Mouse (Mus musculus) neural tube, embryonic 14.5 days (tissue): ENCODE results near the gene Icosl. TPM values are rescaled to one million over a fixed set of nuclear protein-coding genes. Genes with fewer than 3 reads are reported as not detected.

Source experiments
- ATAC-seq: fragments of 200-750 bp; cut with Nextera tagmentation; 2 replicates; pipeline ENCODE4 v1.8.0; 2017; ENCODE audit warnings: low read depth, mild to moderate bottlenecking, moderate TSS enrichment, moderate library complexity
- H3K27ac ChIP-seq: fragments of 300-500 bp; sonication (generic); 2 replicates; pipeline ENCODE4 v1.5.1; 2014; ENCODE audit warnings: low read depth, mild to moderate bottlenecking, control low read depth, low read length, moderate library complexity, mixed read lengths
- H3K27me3 ChIP-seq: fragments of 300-500 bp; sonication (generic); 2 replicates; pipeline ENCODE4 v1.6.1; 2014; ENCODE audit warnings: low read length; ENCODE audit not compliant: control insufficient read depth, insufficient read depth
- H3K36me3 ChIP-seq: fragments of 300-500 bp; sonication (generic); 2 replicates; pipeline ENCODE4 v1.6.1; 2014; ENCODE audit warnings: low read length, mixed read lengths; ENCODE audit not compliant: control insufficient read depth, insufficient read depth
- H3K4me1 ChIP-seq: fragments of 300-500 bp; sonication (generic); 2 replicates; pipeline ENCODE4 v1.6.1; 2014; ENCODE audit warnings: low read length; ENCODE audit not compliant: control insufficient read depth, insufficient read depth
- H3K4me2 ChIP-seq: fragments of 300-500 bp; sonication (generic); 2 replicates; pipeline ENCODE4 v1.6.1; 2014; ENCODE audit warnings: mild to moderate bottlenecking, low read depth, low read length, control low read depth
- H3K4me3 ChIP-seq: fragments of 300-500 bp; sonication (generic); 2 replicates; pipeline ENCODE4 v1.5.1; 2014; ENCODE audit warnings: low read depth, low read length, control low read depth, mixed read lengths
- H3K9ac ChIP-seq: fragments of 300-500 bp; sonication (generic); replicated peaks from 2 replicates; pipeline ENCODE4 v1.6.1; 2014; ENCODE audit warnings: low read depth, mild to moderate bottlenecking, control low read depth, low read length, mixed read lengths
- H3K9me3 ChIP-seq: fragments of 300-500 bp; sonication (generic); 2 replicates; pipeline ENCODE4 v1.6.1; 2016; ENCODE audit warnings: low read length; ENCODE audit not compliant: control insufficient read depth
- WGBS: fragments of 180-500 bp; shearing (Covaris S2); extraction: QIAGEN DNeasy Blood & Tissue Kit; methylation state at CpG from one replicate; pipeline ENCODE4 v1.1.7; 2014; 5-methylcytosine and 5-hydroxymethylcytosine counted together
- polyA plus RNA-seq: library from polyadenylated mRNA; unstranded; fragments of >200 nt; fragmentation: Nextera tagmentation; extraction: Ambion mirVana; gene quantifications from 2 replicates; pipeline ENCODE4 v1.2.1, GENCODE M21; 2014

The Icosl gene
- polyA plus RNA-seq, 1 experiment from 2014 or later, result 0.56 TPM

DNA sequence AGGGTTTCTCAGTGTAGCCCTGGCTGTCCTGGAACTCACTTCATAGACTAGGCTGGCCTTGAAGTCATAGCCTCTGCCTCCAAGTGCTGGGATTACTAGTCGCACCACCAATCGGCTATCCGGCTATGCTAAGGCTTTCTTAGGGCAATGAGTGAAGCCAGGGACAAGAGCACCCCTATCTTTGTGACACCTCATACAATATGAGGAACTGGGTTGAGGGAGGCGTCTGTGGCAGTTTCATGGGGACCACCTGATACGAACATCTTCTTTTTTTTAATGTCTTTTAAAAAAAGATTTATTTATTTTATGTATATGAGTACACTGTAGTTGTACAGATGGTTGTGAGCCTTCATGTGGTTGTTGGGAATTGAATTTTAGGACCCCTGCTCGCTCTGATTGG, 16.6 kb downstream of the Icosl start:
- Histone ChIP-seq H3K4me3 (no peak overlapping the region), H3K9ac (no peak overlapping the region), H3K27me3 (no peaks in the 10 kb centered on the region), H3K27ac (no peak overlapping the region), H3K4me2 (no peak overlapping the region), H3K36me3 (no peaks in the 10 kb centered on the region), H3K4me1 (no peaks in the 10 kb centered on the region), H3K9me3 (no peaks in the 10 kb centered on the region)
- WGBS, result 93% methylated on average over 6 of the region's 6 CpGs
- no peak for ATAC-seq

DNA sequence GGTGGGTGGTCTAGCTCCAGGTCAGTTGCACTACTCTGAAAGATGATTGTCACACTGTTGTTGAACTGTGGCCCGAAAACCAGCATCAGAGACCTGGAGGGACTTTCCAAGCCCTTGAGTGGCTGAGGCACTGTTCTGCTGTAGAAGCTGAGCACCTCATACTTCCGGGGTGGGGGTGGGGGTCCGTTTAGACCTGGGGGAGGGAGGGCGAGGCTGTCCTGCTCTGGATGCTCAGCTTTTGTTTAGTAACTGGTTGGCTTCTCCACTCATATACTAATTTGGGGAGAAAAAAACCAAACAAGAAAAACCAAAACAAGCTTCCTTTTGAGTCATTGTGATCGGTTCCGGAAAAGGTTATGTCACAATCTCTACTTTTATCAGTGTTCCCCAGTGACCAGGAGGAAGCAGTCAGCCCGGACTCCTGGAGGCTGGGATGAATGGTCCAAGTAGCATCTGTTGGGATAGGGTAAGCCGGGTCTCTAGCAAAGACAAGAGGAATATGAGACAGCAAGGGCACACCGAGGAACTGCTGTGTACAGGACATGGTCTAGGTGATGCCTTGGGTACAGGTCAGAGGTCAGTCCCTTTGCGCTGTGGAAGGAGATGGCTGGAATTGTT, 17.5 kb downstream of the Icosl start:
- no peak overlapping the region for H3K4me2 ChIP-seq
- 84% methylated on average over 10 of the region's 10 CpGs for WGBS
- ATAC-seq, result no peak
- H3K9ac ChIP-seq, result no peak overlapping the region
- H3K9me3 ChIP-seq, result no peaks in the 10 kb centered on the region
- H3K4me3 ChIP-seq, result no peak overlapping the region
- no peak overlapping the region for H3K27ac ChIP-seq
- no peaks in the 10 kb centered on the region for H3K36me3 ChIP-seq
- no peaks in the 10 kb centered on the region for H3K4me1 ChIP-seq
- H3K27me3 ChIP-seq, result no peaks in the 10 kb centered on the region

DNA sequence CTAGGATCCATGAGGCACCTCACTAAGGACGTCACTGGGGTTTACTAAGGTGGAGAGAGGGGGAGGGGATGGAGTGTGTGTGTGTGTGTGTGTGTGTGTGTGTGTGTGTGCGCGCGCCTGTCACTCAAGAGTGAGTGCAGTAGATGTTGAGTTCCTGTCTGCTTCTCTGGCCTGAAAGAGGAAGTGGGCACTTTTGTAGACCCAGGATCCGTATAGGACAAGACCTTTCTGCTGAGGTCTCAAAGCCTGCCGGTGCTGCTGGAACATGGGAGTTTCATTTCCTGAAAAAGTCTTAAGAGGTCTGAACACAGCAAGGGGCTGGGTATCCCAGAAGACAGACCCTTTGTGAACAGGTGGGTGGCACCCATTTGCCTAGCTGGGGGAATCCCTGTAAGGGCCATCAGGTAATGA, 18.0 kb downstream of the Icosl start:
- ATAC-seq, result no peak
- no peaks in the 10 kb centered on the region for H3K9me3 ChIP-seq
- H3K36me3 ChIP-seq, result no peaks in the 10 kb centered on the region
- H3K27me3 ChIP-seq, result no peaks in the 10 kb centered on the region
- H3K27ac ChIP-seq, result no peak overlapping the region
- no peak overlapping the region for H3K9ac ChIP-seq
- WGBS, result 84% methylated on average over 6 of the region's 6 CpGs
- no peak overlapping the region for H3K4me3 ChIP-seq
- no peak overlapping the region for H3K4me2 ChIP-seq
- H3K4me1 ChIP-seq, result no peaks in the 10 kb centered on the region

DNA sequence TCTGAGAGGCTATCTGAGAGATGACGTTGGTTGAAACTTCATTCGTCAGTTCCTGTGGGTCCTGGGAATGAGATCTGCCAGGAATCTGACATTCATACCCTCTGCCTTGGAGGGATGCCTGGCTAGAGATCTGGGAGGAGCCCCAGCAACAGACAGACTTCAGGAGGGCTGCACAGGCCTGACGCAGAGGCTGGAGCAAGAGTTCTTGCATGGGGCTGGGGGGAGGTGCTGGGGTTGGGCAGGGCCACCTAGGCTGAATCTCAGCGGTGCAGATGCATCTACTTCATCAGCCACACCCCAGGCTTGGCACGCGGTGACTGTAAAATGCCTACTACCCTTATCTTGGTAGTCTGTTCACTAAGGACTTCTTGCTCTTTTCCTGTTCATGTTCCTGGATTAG, 21.1 kb downstream of the Icosl start:
- Histone ChIP-seq H3K9me3 (no peaks in the 10 kb centered on the region), H3K27ac (no peak overlapping the region), H3K9ac (no peak overlapping the region), H3K4me2 (no peak overlapping the region), H3K4me1 (no peaks in the 10 kb centered on the region), H3K36me3 (no peaks in the 10 kb centered on the region), H3K4me3 (no peak overlapping the region), H3K27me3 (no peaks in the 10 kb centered on the region)
- 63% methylated on average over 6 of the region's 6 CpGs for WGBS
- ATAC-seq, result no peak

DNA sequence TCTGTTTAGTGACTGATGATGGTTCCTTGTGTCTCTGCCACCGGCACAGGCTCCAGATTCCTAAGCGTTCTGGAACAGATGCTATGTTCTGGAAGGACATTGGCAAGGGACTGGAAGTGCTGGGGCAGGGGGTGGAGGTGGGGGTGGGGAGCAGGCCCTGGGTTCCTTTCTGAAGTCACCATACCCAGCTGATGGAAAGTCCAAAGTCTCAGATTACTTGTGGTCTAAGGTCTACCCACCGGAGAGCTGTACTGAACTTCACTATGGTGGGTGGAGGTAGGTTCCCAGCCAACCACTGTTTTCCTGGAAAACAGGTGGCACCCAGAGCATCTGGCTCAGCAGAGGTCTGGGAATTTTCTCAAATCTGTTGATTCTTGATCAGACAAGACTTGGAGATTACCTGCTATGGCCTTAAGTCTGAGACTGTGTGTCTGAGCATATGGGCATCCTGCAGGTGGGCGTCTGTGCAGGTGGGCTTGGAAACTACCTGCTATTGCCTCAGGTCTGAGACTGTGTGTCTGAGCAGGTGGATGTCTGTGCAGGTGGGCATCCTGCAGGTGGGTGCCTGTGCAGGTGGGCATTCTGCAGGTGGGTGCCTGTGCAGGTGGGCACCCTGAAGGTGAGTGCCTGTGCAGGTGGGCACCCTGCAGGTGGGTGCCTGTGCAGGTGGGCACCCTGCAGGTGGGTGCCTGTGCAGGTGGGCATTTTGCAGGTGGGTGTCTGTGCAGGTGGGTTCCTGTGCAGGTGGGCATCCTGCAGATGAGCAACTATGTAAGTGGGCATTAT, 21.8 kb downstream of the Icosl start:
- no peak for ATAC-seq
- no peak overlapping the region for H3K4me3 ChIP-seq
- no peak overlapping the region for H3K9ac ChIP-seq
- WGBS, result 88% methylated on average over 4 of the region's 4 CpGs
- no peaks in the 10 kb centered on the region for H3K9me3 ChIP-seq
- no peaks in the 10 kb centered on the region for H3K27me3 ChIP-seq
- no peak overlapping the region for H3K4me2 ChIP-seq
- no peak overlapping the region for H3K27ac ChIP-seq
- no peaks in the 10 kb centered on the region for H3K4me1 ChIP-seq
- no peaks in the 10 kb centered on the region for H3K36me3 ChIP-seq

DNA sequence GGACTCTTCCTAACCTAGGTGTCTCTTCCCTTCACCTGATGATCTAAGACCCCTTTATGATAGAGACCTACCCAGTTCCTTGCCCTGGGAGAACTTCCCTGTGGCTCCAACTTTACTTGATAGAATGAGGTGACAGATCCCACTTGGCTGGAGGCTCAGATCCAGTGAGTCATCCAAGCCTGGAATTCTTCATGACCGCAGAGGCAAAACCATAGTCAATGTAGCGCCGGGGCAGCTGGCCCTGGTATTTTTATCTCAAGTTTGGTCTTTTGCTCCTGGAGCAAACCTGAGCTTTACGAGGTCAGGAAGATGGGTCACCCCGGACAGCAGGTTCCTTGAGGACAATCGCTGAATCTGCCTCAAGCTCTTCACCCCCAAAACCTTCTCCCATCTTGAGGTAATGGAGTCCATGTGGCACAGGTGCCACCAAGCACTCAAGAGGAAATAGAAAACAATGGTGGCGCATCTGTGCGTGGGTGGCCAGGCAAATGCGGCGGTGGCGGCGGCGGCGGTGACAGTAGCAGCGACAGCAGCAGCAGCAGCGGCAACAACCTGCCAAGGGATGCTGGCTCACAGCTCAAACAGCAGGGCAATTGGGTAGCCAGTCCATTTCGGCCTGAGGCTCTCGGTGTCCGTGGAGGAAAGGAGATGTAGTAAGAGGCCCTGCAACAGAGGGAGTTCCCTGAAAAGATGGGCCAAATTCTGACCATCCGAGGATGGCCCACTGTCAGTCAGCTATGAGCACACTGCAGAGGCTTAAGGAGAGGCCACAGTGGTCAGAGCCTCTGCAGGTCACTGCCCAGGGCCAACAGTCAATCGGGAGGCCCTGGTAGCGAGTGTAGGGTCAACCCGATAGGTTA, 23.0 kb downstream of the Icosl start:
- Histone ChIP-seq H3K4me1 (no peaks in the 10 kb centered on the region), H3K4me3 (no peak overlapping the region), H3K27me3 (no peaks in the 10 kb centered on the region), H3K36me3 (no peaks in the 10 kb centered on the region), H3K9ac (no peak overlapping the region), H3K27ac (no peak overlapping the region), H3K9me3 (no peaks in the 10 kb centered on the region), H3K4me2 (no peak overlapping the region)
- WGBS, result 91% methylated on average over 23 of the region's 23 CpGs
- ATAC-seq, result no peak

- Histone ChIP-seq H3K27me3 (no peaks in the 10 kb centered on the region), H3K9me3 (no peaks in the 10 kb centered on the region), H3K4me2 (no peak overlapping the region), H3K36me3 (no peaks in the 10 kb centered on the region), H3K4me1 (no peaks in the 10 kb centered on the region), H3K9ac (no peak overlapping the region), H3K27ac (no peak overlapping the region), H3K4me3 (no peak overlapping the region)
- 90% methylated on average over 13 of the region's 13 CpGs for WGBS
- no peak for ATAC-seq
These were observed 23.6 kb downstream of the Icosl start for GRCm38 (mm10) chr10:78092725-78093029.

DNA sequence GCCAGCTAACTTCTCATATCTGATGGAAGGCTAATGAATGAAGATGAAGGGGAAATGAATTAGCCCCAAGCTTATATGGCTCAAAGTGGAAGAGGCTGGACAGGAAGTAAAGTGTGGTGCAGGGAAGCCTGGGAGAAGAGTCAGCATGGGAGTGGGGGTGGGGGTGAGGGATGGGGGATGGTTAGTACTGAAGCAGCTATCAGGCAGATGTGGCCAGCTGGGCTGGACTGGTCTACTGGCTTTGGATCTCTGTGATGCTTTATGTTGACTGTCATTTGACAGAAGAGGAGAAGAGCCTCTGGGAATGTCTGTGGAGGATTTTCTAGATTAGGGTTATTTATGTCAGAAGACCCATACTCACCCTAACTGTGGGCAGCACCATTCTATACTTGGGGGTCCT, 26.1 kb downstream of the Icosl start:
- no peaks in the 10 kb centered on the region for H3K27me3 ChIP-seq
- no peak overlapping the region for H3K4me3 ChIP-seq
- no peak for ATAC-seq
- no peaks in the 10 kb centered on the region for H3K9me3 ChIP-seq
- no peak overlapping the region for H3K9ac ChIP-seq
- H3K4me2 ChIP-seq, result no peak overlapping the region
- H3K27ac ChIP-seq, result no peak overlapping the region
- no peaks in the 10 kb centered on the region for H3K4me1 ChIP-seq
- H3K36me3 ChIP-seq, result no peaks in the 10 kb centered on the region
